Mouse (Mus musculus) cortical plate, adult 2 months (tissue): ENCODE measurements around the gene Antxr1.

Source experiments
- CTCF ChIP-seq: fragments of 200-500 bp; IDR thresholded peaks from 2 replicates; pipeline ENCODE4 v1.5.1; 2011; ENCODE audit warnings: mild to moderate bottlenecking, control low read depth, low read length; ENCODE audit not compliant: insufficient read depth; ENCODE audit errors: extremely low read depth
- POLR2A ChIP-seq: fragments of 200-500 bp; IDR thresholded peaks from 2 replicates; pipeline ENCODE4 v1.6.1; 2011; ENCODE audit warnings: mild to moderate bottlenecking, low read length, control low read depth; ENCODE audit not compliant: insufficient read depth; ENCODE audit errors: extremely low read depth

- no peak for TF ChIP-seq CTCF
- TF ChIP-seq POLR2A: no peak
These were observed 128.1 kb downstream of the Antxr1 start for GRCm38 (mm10) chr6:87207373-87207982.
